Mouse (Mus musculus): ENCODE results near the gene Gm17542.
A peak's percentile ranks its signal among the peaks of the same experiment; 100 is the strongest.
"Not testable (repeated sequence)": the region's sequence is repeated elsewhere in the genome, so short reads cannot be mapped to it uniquely, and the experiment has no call there.

Gm17542 gene

DNA sequence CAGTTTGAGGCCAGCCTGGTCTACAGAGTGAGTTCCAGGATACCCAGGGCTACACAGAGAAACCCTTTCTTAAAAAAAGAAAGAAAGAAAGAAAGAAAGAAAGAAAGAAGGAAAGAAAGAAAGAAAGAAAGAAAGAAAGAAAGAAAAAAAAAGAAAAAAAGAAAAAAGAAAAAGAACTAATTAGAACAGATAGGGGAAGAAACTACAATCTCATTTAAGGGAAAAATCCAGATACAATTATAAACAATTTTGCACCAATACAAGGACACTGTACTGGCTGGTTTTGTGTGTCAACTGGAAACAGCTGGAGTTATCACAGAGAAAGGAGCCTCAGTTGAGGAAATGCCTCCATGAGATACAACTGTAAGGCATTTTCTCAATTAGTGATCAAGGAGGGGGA lies at the start of gene Gm17542:
Gene Gm17542 (minus strand): TSS at position 101 of the 400 bp plus-strand sequence.
- not testable (repeated sequence) for DNase-seq

- DNase-seq, result no peak
Observed at GRCm38 (mm10) chr10:58739779-58740178, 21.8 kb upstream of the Gm17542 start.

- no peak for DNase-seq
Observed at GRCm38 (mm10) chr10:58738152-58738551, 20.1 kb upstream of the Gm17542 start.

- no peak for DNase-seq
Observed at GRCm38 (mm10) chr10:58714789-58715148, 3.2 kb downstream of the Gm17542 start.

DNA sequence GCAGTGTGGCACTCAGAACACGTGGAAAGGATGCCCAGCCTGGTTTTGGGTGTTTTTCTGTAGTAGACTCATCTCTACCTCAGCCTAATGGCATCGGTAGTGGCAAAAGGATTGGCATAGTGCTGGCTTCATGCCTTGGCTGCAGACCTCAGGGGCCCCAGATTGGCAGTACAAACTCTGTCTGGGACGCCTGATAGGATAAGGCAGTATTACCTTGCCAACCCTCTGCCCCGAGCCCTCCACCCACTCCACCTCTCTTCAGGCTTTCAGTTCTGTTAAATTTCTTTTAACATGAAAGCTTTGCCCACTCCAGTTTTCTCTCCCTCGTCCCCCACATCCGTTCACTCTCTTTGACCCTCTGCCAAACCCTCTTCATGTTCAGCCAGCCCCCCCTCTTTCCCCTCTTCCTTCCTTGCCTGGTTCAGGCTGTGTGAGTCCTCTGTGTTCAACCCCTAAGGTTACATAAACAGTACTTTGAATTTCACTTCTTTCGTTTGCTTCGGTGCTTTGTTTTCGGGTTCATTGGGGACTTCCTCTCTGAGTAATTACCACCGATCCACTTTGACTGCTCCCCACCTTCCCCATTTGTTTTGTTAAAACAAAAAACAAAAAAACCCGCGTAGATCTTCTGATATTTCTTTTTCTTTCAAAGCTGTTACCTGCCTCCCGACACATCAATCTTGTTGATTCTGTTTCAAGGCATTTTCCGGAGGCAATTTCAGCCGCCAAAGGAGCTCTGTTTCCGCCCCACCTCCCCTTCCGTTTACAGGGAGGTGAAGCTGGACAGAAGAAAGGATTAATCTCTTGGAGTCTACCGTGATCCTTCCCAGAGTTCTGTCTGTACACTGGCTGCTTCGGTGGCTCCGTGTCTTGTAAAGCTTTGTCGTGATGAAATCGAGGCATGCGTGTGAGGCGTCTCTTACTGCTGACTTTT lies 3.9 kb downstream of the Gm17542 start:
- DNase-seq, result no peak

GRCm38 (mm10) chr10:58713225-58713624 lies 4.8 kb downstream of the Gm17542 start:
- no peak for DNase-seq

- DNase-seq, result no peak
Observed at GRCm38 (mm10) chr10:58709021-58709420, 9.0 kb downstream of the Gm17542 start.

GRCm38 (mm10) chr10:58700578-58700977 lies 17.4 kb downstream of the Gm17542 start:
- DNase-seq, result no peak

DNA sequence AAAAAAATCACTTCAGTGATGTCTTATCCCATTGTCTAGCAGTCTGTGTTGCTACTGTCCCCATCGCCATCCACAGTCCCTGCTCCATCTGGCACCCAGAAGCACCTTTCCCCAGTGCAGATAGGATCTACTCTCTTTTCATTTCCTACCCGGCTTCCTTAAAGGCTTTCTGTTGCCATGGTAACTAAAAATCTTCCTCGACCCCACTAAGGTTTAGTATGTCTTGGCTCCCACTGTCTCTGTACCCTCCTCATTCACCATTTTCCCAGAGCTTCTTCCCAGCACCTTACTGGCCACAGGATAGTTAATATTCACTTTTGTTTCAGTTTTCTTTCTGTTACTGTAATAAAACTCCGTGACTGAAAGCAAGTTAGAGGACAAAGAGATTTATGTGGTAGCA lies 17.9 kb downstream of the Gm17542 start:
- no peak for DNase-seq

- no peak for DNase-seq
Observed at GRCm38 (mm10) chr10:58698955-58699354, 19.1 kb downstream of the Gm17542 start.

DNA sequence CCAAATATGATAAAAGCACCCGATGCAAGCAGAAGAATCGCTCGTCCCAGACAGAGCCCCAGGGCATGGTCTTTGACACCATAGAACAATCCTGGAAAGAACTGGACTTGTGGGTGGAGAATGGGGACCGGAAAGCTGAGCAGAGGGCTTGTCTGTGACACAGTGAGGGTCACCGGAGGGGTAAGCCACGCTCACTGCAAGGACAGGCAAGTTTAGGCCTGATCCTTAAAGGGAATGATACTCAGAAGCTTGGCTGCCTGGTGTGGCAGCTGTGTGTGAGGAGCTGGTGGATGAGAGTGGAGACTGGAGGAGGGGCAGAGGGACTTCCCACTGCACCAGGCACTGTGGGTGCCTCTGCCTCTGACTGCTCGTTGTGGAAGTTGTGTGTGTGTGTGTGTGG lies 27.0 kb downstream of the Gm17542 start:
- no peak for DNase-seq

- no peak for DNase-seq
Observed at GRCm38 (mm10) chr10:58679298-58679697, 38.7 kb downstream of the Gm17542 start.

DNA sequence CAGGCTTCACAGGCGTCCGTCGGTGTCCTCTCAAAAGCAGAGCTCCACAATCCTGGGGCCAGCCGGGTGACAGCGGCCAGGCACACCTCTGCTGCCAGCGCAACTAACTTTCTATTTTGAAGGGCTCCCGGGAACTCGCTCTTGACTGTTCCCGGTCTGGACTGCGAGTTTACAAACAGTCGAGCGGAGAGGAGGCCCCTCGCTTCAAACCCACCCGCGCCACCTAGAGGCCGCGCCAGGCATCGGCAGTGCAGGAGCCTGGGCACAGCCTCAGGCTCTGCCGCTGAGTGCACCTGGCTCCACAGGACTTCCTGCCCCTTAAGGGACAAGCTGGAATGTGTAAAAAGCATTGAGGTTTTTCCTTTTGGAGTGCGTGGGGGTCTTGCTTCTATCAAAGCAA lies 42.5 kb downstream of the Gm17542 start, which contains the start of gene Edar:
Gene Edar (minus strand): TSS at position 122 of the 400 bp plus-strand sequence.
- DNase-seq, result peak; percentile 89

GRCm38 (mm10) chr10:58673278-58674061 lies 44.5 kb downstream of the Gm17542 start:
- DNase-seq, result peak; percentile 92

GRCm38 (mm10) chr10:58672557-58673277 lies 45.3 kb downstream of the Gm17542 start:
- no peak for DNase-seq

DNA sequence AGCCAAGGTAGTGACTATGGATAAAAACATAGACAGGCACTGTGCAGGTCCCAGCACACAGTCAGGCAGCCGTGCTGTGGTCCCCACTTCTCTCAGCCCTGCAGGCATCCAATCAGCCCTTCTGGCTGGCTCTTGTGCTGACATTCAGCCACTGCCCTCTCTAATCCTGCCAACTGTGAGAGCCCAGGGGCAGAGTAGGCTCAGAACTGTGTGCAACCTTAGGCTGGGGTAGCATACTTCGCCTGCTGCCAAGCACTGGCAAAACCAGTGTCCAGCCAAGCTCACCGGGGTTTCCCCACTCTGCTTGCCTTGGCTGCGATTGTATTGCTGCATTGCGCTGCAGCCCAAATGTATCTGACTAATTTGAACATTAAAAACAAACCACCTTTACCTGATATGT lies 54.1 kb downstream of the Gm17542 start:
- DNase-seq, result no peak

Data from right cerebral cortex, postnatal 4 days (tissue).